Mouse (Mus musculus): Measurements from ENCODE around the gene Arhgef10l. TPM values are rescaled to one million over a fixed set of nuclear protein-coding genes. Genes with fewer than 3 reads are reported as not detected.

Gene Arhgef10l
- total RNA-seq, 2 experiments from 2014 or later: 62.5 TPM

- no peak for DNase-seq
- intact Hi-C loops (cut with DNase I): no loop called here
Measured at GRCm38 (mm10) chr4:140639431-140640241, 26.2 kb downstream of the Arhgef10l start.

- DNase-seq: no peak
- intact Hi-C loops (cut with DNase I): no loop called here
Measured at GRCm38 (mm10) chr4:140638591-140638990, 27.2 kb downstream of the Arhgef10l start.

GRCm38 (mm10) chr4:140637269-140637668 lies 28.5 kb downstream of the Arhgef10l start:
- no peak for DNase-seq
- intact Hi-C loops (cut with DNase I): no loop called here

GRCm38 (mm10) chr4:140636312-140636996 lies 29.4 kb downstream of the Arhgef10l start:
- no peak for DNase-seq
- intact Hi-C loops (cut with DNase I): no loop called here

GRCm38 (mm10) chr4:140634861-140635388 lies 30.9 kb downstream of the Arhgef10l start:
- DNase-seq: no peak

GRCm38 (mm10) chr4:140631276-140631849 lies 34.4 kb downstream of the Arhgef10l start:
- intact Hi-C loops (cut with DNase I): no loop called here
- DNase-seq: no peak

More at GRCm38 (mm10) chr4:140634861-140635388, 30.9 kb downstream of the Arhgef10l start:
- intact Hi-C loops (cut with DNase I): no loop called here

- intact Hi-C loops (cut with DNase I): no loop called here
- peak in 1 of 2 experiments; percentile 57 for DNase-seq
Measured at GRCm38 (mm10) chr4:140630651-140631241, 35.1 kb downstream of the Arhgef10l start.

- intact Hi-C loops (cut with DNase I): no loop called here
- no peak for DNase-seq
Measured at GRCm38 (mm10) chr4:140630136-140630535, 35.7 kb downstream of the Arhgef10l start.

GRCm38 (mm10) chr4:140628971-140629370 lies 36.8 kb downstream of the Arhgef10l start:
- DNase-seq: no peak
- intact Hi-C loops (cut with DNase I): no loop called here

GRCm38 (mm10) chr4:140628412-140628943 lies 37.3 kb downstream of the Arhgef10l start:
- no peak for DNase-seq
- intact Hi-C loops (cut with DNase I): no loop called here

- intact Hi-C loops (cut with DNase I): loop anchor here (2.0 kb wide), 1 partner anchor 49 kb away; no protein-coding TSS in a partner anchor
- DNase-seq: no peak
Measured at GRCm38 (mm10) chr4:140625651-140626525, 39.9 kb downstream of the Arhgef10l start.

GRCm38 (mm10) chr4:140624468-140625176 lies 41.2 kb downstream of the Arhgef10l start:
- intact Hi-C loops (cut with DNase I): loop anchor here (2.0 kb wide), 1 partner anchor 50 kb away; no protein-coding TSS in a partner anchor

GRCm38 (mm10) chr4:140624087-140624467 lies 41.7 kb downstream of the Arhgef10l start:
- intact Hi-C loops (cut with DNase I): loop anchor here (2.0 kb wide), 1 partner anchor 51 kb away; no protein-coding TSS in a partner anchor
- no peak for DNase-seq

More at GRCm38 (mm10) chr4:140624468-140625176, 41.2 kb downstream of the Arhgef10l start:
- DNase-seq: peak; percentile 54 to 65

GRCm38 (mm10) chr4:140622819-140623218 lies 43.0 kb downstream of the Arhgef10l start:
- DNase-seq: peak; percentile 56 to 69
- intact Hi-C loops (cut with DNase I): no loop called here

GRCm38 (mm10) chr4:140620496-140620895 lies 45.3 kb downstream of the Arhgef10l start:
- no peak for DNase-seq
- intact Hi-C loops (cut with DNase I): no loop called here

- peak; percentile 55 to 71 for DNase-seq
- intact Hi-C loops (cut with DNase I): loop anchor here (2.0 to 5.0 kb wide), 3 partner anchors 25 to 60 kb away; no protein-coding TSS in a partner anchor
Measured at GRCm38 (mm10) chr4:140617391-140618385, 48.1 kb downstream of the Arhgef10l start.

GRCm38 (mm10) chr4:140616894-140617293 lies 48.9 kb downstream of the Arhgef10l start:
- no peak for DNase-seq
- intact Hi-C loops (cut with DNase I): loop anchor here (2.0 to 5.0 kb wide), 2 partner anchors 24 to 60 kb away; no protein-coding TSS in a partner anchor

Measured in heart, postnatal 14 days (tissue).